Mouse (Mus musculus): ENCODE data around the gene Ergic1. TPM values are rescaled to one million over a fixed set of nuclear protein-coding genes. Genes with fewer than 3 reads are reported as not detected.

Ergic1 gene
- total and polyA plus RNA-seq, 2 experiments from 2014 or later, result 50.8 to 152 TPM

DNA sequence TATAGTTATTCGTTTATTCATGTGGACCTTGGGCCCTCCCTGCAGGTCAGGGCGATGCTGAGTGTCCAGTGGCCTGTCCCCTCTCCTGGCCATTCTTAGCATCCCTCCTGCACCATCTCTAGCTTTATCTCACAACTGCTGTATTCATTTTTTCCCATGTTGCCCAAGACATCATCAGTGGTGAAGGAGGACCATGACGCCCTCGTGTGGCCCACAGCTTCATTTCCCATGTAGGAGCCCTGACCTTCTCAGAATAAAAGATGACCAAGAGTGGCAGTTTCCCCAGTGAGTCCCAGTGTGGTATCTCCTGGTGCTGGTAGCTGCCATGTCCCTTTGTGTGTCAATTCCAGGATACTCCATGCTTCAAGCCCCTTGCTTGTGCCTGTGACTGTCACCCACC lies 88.3 kb downstream of the Ergic1 start:
- Histone ChIP-seq H3K4me1 (ENCODE audit: control insufficient read depth, insufficient read depth) (0 out of 2 replicates have a peak, but pooled peaks cover 6% of the 10 kb centered on the region), H3K27ac (ENCODE audit: low read depth) (no peak overlapping the region), H3K27me3 (ENCODE audit: control insufficient read depth, insufficient read depth, low read length) (no peaks in the 10 kb centered on the region), H3K4me2 (ENCODE audit: low read depth, low read length) (no peak overlapping the region), H3K9me3 (replicated peaks; ENCODE audit: control insufficient read depth, low read length) (no peaks in the 10 kb centered on the region), H3K36me3 (replicated peaks; ENCODE audit: control insufficient read depth, insufficient read depth, low read length) (peaks cover 28% of the 10 kb centered on the region), H3K4me3 (ENCODE audit: low read depth, low read length) (no peak overlapping the region), H3K9ac (replicated peaks; ENCODE audit: low read depth, low read length) (no peak overlapping the region)
- TF ChIP-seq CTCF (IDR thresholded peaks at IDR 0.05; ENCODE audit: low read depth) (peak; percentile 36), EP300 (IDR thresholded peaks at IDR 0.05; ENCODE audit: low read depth) (no peak)
- no peak for ATAC-seq (ENCODE audit: insufficient read depth, low read depth)
- 81% methylated on average over 4 of the region's 4 CpGs for WGBS
- no peak for DNase-seq (ENCODE audit: low spot score)

DNA sequence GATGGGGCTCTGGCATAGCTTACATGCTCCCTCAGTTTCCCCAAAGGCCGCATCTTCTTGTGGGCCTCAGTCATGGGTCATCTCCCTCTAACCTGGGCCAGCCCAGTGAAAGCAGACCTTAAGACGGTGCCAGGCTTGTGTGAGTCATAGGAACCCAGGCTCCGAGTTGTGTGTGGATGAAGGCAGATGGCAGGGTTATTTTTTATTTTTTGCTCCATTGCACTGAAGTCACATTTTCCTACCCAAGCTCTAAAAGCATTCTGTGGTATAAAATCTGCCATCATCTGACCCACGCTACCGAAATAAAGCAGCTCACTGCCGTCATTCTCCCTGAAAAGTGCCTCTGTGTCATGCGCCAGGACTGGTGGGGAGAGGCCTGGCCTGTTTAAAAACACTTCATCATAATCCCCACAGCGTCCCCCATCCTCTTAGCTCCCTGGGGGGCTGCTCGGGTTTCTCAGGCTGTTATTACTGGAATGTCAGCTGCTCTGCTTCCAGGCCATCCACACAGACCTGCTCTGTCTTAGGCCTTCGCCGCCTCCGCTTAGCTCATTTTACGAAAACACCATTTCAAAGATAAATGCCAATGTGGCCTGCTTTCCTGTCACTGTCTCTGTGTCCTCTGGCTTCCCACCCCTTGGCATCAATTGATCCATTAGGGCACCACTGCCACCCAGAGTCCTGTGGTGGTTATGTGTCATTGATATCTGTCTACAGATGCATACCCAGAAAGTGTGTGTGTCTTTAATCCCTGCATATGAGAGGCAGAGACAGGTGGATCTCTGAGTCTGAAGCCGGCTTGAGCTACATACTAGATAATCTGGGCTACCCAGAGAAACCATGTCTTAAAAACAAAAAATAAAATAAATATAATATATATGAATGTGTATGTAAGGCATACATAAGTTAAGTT lies 89.4 kb downstream of the Ergic1 start:
- no peak for DNase-seq (ENCODE audit: low spot score)
- Histone ChIP-seq H3K4me3 (ENCODE audit: low read depth, low read length) (no peak overlapping the region), H3K36me3 (replicated peaks; ENCODE audit: control insufficient read depth, insufficient read depth, low read length) (peaks cover 37% of the 10 kb centered on the region), H3K9ac (replicated peaks; ENCODE audit: low read depth, low read length) (no peak overlapping the region), H3K4me1 (ENCODE audit: control insufficient read depth, insufficient read depth) (no peaks in the 10 kb centered on the region), H3K27ac (ENCODE audit: low read depth) (peak overlapping the region; percentile 3; the same call in 1 of the 2 replicates), H3K27me3 (ENCODE audit: control insufficient read depth, insufficient read depth, low read length) (no peaks in the 10 kb centered on the region), H3K9me3 (replicated peaks; ENCODE audit: control insufficient read depth, low read length) (no peaks in the 10 kb centered on the region), H3K4me2 (ENCODE audit: low read depth, low read length) (no peak overlapping the region)
- WGBS, result 73% methylated on average over 14 of the region's 14 CpGs
- TF ChIP-seq CTCF (IDR thresholded peaks at IDR 0.05; ENCODE audit: low read depth) (0 out of 2 replicates have a peak, but pooled peaks have one; percentile 10), EP300 (IDR thresholded peaks at IDR 0.05; ENCODE audit: low read depth) (no peak)
- peak; percentile 31; the same call in 1 of the 2 replicates for ATAC-seq (ENCODE audit: insufficient read depth, low read depth)

DNA sequence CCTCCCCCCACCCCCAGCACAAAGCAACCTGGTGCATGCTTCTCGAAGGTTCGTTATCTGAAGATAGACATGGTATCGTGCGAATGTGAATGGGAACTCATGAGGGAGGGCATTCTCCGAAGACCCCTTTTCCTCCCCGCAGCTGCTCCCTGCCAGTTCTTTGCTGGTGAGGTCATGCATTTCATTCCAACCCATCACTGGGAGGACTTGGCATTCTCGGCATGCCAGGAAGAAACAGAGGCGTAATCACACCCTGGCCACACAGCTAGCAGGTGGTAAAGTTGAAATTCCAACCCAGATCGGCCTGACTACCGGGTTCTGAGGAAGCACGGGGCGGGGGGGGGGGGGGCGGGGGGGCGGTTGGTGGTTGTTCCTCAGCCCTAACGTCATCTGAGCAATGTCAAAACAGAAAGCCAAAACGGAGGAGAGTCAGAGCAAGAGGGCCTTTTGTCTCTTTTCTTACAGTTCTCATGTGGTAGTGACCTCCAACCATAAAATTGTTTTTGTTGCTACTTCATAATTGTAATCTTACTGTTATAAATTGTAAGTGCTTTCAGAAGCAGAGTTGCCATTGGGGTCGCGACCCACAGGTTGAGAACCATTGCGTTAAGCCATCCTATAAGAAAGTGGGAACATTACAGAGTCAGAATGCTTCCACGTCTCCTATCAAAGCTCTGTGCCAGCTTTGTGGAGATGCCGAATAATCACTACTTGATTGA lies 97.7 kb downstream of the Ergic1 start:
- TF ChIP-seq EP300 (IDR thresholded peaks at IDR 0.05; ENCODE audit: low read depth) (0 out of 2 replicates have a peak, but pooled peaks have one; percentile 18), CTCF (IDR thresholded peaks at IDR 0.05; ENCODE audit: low read depth) (no peak)
- Histone ChIP-seq H3K36me3 (replicated peaks; ENCODE audit: control insufficient read depth, insufficient read depth, low read length) (peaks cover 26% of the 10 kb centered on the region), H3K9ac (replicated peaks; ENCODE audit: low read depth, low read length) (no peak overlapping the region), H3K4me3 (ENCODE audit: low read depth, low read length) (no peak overlapping the region), H3K27ac (ENCODE audit: low read depth) (peak overlapping the region; percentile 11; the same call in 1 of the 2 replicates), H3K4me1 (ENCODE audit: control insufficient read depth, insufficient read depth) (peaks cover 9% of the 10 kb centered on the region), H3K4me2 (ENCODE audit: low read depth, low read length) (peak overlapping the region; percentile 1; the same call in 1 of the 2 replicates), H3K9me3 (replicated peaks; ENCODE audit: control insufficient read depth, low read length) (no peaks in the 10 kb centered on the region), H3K27me3 (ENCODE audit: control insufficient read depth, insufficient read depth, low read length) (no peaks in the 10 kb centered on the region)
- DNase-seq (ENCODE audit: low spot score), result peak; percentile 44
- WGBS, result 17% methylated on average over 19 of the region's 21 CpGs
- ATAC-seq (ENCODE audit: insufficient read depth, low read depth), result peak; percentile 47; the same call in 1 of the 2 replicates

DNA sequence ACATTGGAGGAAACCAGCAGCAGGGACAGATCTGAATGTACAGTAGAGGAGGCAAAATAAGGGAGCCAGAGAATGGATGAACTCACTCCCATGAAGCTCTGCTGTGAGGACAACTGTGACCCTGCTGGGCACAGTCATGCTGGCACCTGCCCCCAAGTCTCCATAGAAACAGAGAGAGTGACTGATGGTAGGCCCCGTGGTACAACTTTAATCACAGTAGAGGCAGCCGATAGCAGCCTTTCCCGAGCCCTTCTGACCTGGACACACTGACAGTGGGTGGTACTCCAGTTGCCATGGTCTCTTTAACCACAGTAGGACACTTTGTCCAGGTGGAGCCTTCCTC lies 98.3 kb downstream of the Ergic1 start:
- no peak overlapping the region for H3K4me3 ChIP-seq (ENCODE audit: low read depth, low read length)
- WGBS, result 77% methylated on average over 3 of the region's 3 CpGs
- H3K36me3 ChIP-seq (replicated peaks; ENCODE audit: control insufficient read depth, insufficient read depth, low read length), result peaks cover 22% of the 10 kb centered on the region

DNA sequence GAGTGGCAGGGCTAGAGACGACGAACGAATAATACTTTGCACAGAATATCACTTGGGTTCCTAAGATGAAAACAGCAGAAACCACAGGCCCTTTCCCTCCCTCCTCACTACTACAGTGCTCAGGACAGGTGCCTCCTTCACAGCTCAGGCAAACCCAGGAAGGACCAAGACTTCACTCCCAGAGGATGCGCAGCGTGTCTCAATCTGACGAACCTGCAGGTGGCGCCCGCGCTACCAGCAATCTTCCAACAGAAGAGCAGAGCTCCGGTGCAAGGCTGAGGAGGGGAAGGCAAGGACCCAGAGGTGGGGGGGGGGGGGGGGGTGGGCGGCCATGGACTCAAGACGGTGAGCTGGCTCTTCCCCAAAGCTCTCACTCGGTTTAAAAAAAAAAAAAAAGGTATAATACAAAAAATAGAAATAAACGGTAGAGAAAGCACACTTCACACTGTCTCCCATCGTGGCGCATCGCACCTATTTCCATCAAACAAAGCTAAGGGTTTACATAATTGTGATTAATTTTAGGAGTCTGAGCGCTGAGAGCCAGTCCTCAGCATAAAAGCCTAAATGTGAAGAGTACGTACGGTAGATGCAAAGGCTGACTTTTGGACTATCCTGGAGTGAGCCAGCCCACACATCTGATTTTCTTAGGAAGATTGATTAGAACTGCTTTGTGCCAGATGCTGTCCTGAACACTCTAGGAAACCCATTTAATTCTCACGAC lies 99.1 kb downstream of the Ergic1 start:
- Histone ChIP-seq H3K9ac (replicated peaks; ENCODE audit: low read depth, low read length) (no peak overlapping the region), H3K36me3 (replicated peaks; ENCODE audit: control insufficient read depth, insufficient read depth, low read length) (peaks cover 14% of the 10 kb centered on the region), H3K4me1 (ENCODE audit: control insufficient read depth, insufficient read depth) (peaks cover 9% of the 10 kb centered on the region), H3K4me2 (ENCODE audit: low read depth, low read length) (no peak overlapping the region), H3K4me3 (ENCODE audit: low read depth, low read length) (no peak overlapping the region), H3K27ac (ENCODE audit: low read depth) (no peak overlapping the region), H3K27me3 (ENCODE audit: control insufficient read depth, insufficient read depth, low read length) (no peaks in the 10 kb centered on the region), H3K9me3 (replicated peaks; ENCODE audit: control insufficient read depth, low read length) (no peaks in the 10 kb centered on the region)
- 26% methylated on average over 21 of the region's 21 CpGs for WGBS
- ATAC-seq (ENCODE audit: insufficient read depth, low read depth) (peak; percentile 29; the same call in 1 of the 2 replicates), DNase-seq (ENCODE audit: low spot score) (peak; percentile 72)
- TF ChIP-seq EP300 (IDR thresholded peaks at IDR 0.05; ENCODE audit: low read depth), result no peak
- TF ChIP-seq CTCF (IDR thresholded peaks at IDR 0.05; ENCODE audit: low read depth), result peak; percentile 76

More for the DNA sequence above, 98.3 kb downstream of the Ergic1 start:
- Histone ChIP-seq H3K9ac (replicated peaks; ENCODE audit: low read depth, low read length) (no peak overlapping the region), H3K4me2 (ENCODE audit: low read depth, low read length) (peak overlapping the region; percentile 1; the same call in 1 of the 2 replicates), H3K27me3 (ENCODE audit: control insufficient read depth, insufficient read depth, low read length) (no peaks in the 10 kb centered on the region), H3K4me1 (ENCODE audit: control insufficient read depth, insufficient read depth) (peaks cover 9% of the 10 kb centered on the region), H3K27ac (ENCODE audit: low read depth) (peak overlapping the region; percentile 11; the same call in 1 of the 2 replicates), H3K9me3 (replicated peaks; ENCODE audit: control insufficient read depth, low read length) (no peaks in the 10 kb centered on the region)
- ATAC-seq (ENCODE audit: insufficient read depth, low read depth), result no peak
- no peak for DNase-seq (ENCODE audit: low spot score)
- TF ChIP-seq EP300 (IDR thresholded peaks at IDR 0.05; ENCODE audit: low read depth) (no peak), CTCF (IDR thresholded peaks at IDR 0.05; ENCODE audit: low read depth) (no peak)
